Mouse (Mus musculus) E14TG2a.4 (cell line): ENCODE data around the gene Cend1.

Source experiments
- CTCF ChIP-seq: conservative IDR thresholded peaks from 2 replicates; pipeline ENCODE4 v1.5.1; 2014; ENCODE audit warnings: low read length
- NANOG ChIP-seq: IDR thresholded peaks from 2 replicates; pipeline ENCODE4 v1.6.1; 2014; ENCODE audit warnings: borderline replicate concordance, low read length, mixed read lengths
- POU5F1 ChIP-seq: IDR thresholded peaks from 2 replicates; pipeline ENCODE4 v1.6.1; 2014; ENCODE audit warnings: low read length, borderline replicate concordance

DNA sequence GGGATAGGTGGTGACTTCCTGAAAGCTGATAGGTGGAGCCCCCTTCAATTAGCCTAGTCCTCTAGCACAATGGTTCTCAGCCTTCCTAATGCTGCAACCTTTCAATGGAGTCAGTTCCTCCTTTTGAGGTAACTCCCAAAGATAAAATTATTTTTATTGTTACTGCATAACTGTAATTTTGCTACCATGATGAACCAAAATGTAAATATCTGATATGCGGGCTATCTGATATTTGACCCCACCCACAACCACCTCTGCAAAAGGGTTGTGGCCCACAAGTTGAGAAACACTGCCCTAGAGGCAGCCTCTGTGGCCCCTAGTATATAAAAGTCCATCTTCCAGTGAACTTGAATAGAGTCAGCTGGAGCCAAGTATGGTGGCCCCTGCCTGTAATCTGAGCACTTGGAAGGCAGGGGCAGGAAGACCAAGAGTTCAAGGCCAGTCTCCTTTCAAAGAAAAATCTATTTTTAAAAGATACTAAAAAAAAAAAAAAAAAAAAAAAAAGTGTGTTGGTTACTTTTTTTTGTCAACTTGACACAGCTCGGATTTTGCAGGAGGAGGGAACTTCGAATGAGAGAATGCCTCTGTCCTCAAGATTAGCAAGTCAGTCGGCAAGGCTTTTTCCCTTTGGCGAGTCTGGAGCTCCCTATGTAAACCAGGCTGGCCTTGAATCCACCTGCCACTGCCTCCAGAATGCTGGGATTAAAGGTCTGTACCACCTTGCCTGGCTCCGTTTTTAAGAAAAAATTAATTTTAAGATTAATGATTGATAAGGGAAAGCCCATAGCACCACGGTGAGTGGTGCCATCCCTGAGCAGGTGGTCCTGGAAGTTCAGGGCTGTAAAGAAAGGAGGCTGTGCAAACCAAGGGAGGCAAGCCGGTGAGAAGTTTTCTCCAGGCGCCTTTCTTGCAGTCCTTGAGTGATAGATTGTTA lies 38.7 kb downstream of the Cend1 start:
- no peak for TF ChIP-seq CTCF
- no peak for TF ChIP-seq POU5F1
- no peak for TF ChIP-seq NANOG
